Mouse (Mus musculus): ENCODE results near the gene Tmem79.
"Not testable (repeated sequence)": the region's sequence is repeated elsewhere in the genome, so short reads cannot be mapped to it uniquely, and the experiment has no call there.

Tmem79 gene

DNA sequence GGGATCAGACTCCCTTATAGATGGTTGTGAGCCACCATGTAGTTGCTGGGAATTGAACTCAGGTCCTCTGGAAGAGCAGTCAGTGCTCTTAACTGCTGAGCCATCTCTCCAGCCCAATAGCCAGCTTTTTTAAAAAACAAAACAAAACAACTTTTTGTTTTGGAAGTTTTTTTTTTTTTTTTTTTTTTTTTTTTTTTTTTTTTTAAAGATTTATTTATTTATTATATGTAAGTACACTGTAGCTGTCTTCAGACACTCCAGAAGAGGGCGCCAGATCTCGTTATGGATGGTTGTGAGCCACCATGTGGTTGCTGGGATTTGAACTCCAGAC is 50.4 kb downstream of the Tmem79 start:
- DNase-seq (ENCODE audit: low read depth, low spot score) = not testable (repeated sequence)

DNA sequence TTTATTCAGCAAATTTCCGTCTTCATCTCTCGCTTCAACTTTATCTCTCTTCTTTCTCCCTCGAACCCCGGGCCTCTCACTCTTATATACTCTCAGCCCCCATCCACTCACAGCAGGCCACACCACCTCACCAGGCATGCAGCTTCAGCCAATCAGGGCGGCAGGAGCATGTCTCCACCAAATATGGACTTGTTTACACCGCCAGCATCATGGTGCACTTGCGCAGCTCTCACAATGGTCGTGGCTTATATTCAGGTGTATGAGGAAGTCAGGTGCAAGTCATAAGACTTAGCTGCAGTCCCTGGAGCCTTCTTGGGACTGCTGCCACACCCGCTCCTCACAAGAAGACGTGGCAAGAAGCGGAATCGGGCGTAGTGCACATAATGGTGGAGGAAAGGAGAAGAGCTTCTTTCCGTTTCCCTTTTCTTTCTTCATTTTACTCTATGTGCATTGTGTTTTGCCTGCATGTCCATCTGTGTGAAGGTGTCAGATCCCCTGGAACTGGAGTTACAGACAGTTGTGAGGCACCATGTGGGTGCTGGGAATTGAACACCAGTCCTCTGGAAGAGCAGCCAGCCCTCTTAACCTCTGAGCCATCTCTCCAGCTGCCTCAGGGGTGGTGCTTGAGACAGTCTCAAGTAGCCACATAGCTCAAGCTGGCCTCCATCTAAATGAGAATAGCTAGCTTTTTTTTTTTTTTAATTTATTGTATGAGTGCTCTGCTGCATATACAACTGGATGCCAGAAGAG is 51.0 kb downstream of the Tmem79 start:
- not testable (repeated sequence) for DNase-seq (ENCODE audit: low read depth, low spot score)

DNA sequence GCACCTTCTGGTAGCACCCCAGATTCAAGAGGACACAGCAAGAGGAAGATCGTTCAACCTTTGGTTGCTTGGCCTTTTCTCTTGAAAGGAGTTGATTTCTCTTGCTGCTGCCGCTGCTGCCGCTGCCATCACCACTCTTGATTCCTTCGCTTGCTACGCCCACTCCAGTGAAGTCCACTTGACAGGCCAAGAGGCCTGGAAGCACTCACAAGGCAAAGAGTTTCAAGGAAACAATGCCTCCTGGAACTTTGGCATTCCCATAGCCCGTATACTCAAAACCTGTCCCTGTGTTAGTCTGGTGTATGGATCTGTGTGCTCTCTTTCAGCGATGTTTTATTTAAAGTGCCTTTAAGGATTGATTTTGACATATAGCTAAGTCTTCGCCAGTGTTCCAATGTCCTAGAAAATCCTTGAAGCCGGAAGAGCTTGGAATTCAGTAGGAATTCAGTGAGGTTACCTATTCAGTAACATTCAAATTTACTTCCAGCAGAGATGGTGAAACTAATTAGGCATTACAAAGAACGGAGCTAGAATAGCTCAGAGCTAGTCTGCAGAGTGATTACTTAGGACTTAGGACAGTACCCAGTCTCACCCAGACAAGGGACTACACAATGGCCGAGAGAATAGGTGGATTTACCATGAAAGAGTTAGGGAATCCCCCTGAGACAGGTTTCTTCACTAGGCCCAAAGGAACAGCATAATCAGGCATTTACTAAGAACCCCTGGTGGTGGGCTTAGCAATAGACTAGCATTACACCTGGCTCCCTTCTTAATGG is 54.6 kb downstream of the Tmem79 start:
- DNase-seq (ENCODE audit: low read depth, low spot score) = not testable (repeated sequence)

DNA sequence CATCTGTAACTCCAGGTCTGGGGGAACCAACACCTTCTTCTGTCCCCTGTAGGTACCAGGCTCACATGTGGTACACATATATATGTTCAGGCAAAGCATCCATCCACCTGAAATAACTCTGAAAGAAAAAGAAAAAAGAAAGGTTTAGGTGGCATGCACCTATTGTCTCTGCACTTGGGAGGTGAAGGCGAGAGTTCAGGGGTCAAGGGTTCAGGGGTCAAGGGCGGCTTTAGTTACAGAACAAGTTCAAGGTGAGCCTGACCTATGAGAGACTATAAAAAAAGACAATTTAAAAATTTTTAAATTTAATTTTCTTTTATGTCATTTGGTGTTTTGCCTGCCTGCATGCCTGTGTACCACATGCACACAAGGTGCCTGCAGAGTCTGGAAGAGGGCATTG is 55.9 kb downstream of the Tmem79 start:
- no peak for DNase-seq (ENCODE audit: low read depth, low spot score)
